Mouse (Mus musculus) mouse embryonic stem cell (cell line): ENCODE data around the gene Dock9.

Experiments used
- in situ Hi-C, 2 experiments: fragments of 300-500 bp; cut with MboI; formaldehyde crosslinking; loops; 1 replicate in 1 of 2; 3 replicates in 1 of 2; pipeline ENCODE4 v1.14.3; 2019 to 2020; ENCODE audit warnings: low sequenced_read_pairs in 2 of 2, low pct_unique_long_range_greater_than_20kb in 1 of 2, mixed read lengths in 1 of 2; ENCODE audit not compliant: unreplicated experiment in 1 of 2

Gene Dock9

DNA sequence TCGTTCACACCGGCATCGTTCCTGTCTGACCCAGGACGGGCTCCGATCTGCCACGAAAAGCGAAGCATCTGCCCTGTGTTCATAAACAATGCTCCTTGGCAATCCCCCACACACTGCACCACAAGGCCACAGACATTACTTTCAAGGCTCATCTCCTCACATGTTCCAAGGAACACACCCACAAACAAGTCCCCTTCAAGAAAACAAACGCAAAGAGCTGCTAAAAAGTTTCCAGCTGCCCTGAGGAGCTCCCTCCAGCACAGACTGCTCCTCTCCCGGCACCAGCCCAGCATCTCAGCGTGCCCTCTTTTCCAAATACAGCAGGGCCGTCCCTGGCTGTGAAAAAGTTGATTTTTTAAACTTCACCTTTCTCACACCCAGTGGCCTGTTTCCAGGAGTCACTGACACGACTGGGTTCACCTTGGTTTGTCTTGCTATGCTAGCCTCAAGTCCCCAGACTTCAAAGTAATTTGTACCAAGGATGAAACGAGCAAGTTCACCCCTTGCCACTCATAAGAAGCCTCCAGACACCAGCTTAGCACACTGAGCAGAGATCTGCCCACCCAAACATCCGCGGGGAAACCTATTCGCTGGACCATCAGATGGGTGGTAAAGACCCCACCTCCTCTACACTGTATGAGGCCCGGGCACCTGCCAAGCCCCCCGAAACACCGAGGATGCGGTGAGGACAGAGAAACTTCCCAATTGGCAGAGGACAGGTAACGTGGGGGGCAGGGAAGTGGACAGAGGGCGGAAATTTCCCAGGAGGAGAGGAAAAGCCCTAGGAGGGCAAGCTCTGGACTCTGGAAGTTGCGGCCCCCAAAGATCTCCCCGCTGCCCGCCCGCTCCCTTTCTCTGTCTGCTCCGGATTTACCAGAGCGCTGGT lies 823 bp downstream of the Dock9 start:
- in situ Hi-C loops: no loop called here

- in situ Hi-C loops: no loop called here
Measured at GRCm38 (mm10) chr14:121795536-121795935, 2.1 kb downstream of the Dock9 start.

- in situ Hi-C loops: no loop called here
Measured at GRCm38 (mm10) chr14:121793639-121794038, 4.0 kb downstream of the Dock9 start.

- in situ Hi-C loops: no loop called here
Measured at GRCm38 (mm10) chr14:121791935-121792334, 5.7 kb downstream of the Dock9 start.

DNA sequence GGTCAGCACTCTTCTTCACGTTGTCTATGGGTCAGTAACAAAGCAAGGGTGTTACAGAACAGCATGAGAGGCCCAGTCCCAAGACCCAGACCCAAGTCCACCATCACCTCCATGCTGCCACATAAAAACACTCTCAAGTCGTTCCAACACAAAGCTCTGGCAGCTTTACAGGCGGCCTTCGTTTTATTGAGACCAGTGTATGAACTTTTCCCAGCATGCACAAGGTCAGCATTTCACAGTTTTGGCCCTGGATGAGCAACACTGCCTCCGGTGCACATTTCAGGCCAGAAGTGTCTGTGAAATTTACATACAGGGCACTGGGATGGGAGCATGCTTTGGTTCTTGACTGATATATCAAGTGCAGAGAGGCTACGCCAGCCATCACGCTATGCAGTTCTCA lies 6.5 kb downstream of the Dock9 start:
- in situ Hi-C loops: no loop called here

DNA sequence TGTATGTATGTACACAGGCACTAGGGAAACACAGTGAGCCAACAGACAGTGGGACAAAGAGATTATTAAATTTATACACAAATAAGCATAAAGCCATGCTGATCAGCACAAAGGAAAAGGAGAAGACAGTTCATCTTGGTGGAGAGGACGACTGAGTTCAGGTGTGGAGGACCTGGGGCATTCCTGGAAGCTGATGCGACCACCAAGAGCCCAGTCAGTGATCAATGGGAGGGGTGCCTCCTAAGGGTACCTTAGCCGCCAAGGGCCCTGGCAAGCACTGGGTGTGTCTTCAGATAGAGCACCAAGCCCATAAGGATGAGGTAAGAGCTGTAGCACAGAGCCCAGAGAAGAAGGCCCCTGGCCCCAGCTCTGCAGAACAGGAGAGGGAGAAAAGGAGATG lies 8.4 kb downstream of the Dock9 start:
- in situ Hi-C loops: no loop called here

- in situ Hi-C loops: no loop called here
Measured at GRCm38 (mm10) chr14:121788451-121788850, 9.2 kb downstream of the Dock9 start.

GRCm38 (mm10) chr14:121787430-121787829 lies 10.2 kb downstream of the Dock9 start:
- in situ Hi-C loops: no loop called here

DNA sequence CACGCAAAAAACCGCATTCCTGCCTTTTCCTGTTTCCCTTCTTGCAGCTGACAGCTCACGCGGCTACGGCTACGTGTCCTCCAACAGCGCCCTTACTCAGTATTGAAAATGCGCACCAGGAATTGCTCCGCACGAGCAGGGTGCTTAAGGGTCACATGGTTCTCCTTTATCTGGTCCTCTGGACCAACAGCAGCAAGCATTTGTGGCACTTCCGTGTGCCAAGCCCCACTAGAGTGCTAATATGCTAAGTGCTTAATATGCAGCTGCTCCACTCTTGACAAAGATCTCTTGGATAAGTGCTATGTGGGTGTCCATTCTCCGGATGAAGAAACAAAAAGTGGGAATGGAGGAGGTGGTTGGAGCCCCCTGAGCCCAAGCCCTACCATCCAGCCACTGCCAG lies 10.7 kb downstream of the Dock9 start:
- in situ Hi-C loops: no loop called here

DNA sequence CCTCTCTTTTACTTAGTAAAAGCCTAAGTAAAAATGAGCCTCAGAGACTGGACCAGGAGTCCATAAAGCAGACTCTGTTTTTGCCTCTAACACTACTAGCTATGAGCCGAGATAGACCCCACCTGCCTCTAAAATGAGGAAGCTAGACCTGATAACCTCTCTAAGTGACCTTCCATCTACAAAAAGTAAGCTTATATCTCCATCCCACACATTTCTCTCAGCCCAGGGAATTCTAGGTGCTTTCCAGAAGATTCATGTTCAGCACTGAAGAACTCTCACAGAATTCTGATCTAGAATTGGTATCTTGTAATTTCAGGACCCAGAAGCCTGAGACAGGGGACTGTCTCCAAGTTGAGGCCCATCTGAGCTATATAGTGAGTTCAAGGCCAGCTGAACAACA lies 12.2 kb downstream of the Dock9 start:
- in situ Hi-C loops: no loop called here

DNA sequence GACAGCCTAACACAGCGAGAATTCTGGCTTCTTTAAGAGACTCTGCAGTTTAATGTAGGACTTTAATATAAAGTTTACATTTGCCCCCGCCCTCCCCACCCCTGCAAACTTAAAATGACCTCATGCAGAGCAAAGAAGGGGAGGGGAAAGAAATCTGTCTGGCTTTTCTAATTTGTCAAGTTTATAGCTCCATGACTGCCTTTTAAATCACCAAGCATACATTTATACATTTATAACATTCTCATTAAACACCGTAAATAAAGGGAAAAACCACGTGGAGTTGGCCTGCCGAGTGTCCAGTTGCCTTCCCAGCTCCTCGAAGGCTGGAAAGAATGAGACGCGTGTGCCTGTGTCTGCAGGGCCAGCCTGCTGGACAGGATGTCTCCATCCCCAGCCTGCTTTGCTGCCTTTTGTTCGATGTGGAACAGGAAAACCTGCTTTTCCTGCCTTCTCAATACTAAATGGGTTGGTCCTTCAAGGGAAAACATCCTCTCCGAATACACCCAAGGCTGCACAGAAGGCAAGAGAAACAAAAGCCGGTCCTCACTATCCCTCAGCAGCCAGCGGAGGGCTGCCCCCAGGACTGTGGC lies 16.6 kb downstream of the Dock9 start:
- in situ Hi-C loops: no loop called here

DNA sequence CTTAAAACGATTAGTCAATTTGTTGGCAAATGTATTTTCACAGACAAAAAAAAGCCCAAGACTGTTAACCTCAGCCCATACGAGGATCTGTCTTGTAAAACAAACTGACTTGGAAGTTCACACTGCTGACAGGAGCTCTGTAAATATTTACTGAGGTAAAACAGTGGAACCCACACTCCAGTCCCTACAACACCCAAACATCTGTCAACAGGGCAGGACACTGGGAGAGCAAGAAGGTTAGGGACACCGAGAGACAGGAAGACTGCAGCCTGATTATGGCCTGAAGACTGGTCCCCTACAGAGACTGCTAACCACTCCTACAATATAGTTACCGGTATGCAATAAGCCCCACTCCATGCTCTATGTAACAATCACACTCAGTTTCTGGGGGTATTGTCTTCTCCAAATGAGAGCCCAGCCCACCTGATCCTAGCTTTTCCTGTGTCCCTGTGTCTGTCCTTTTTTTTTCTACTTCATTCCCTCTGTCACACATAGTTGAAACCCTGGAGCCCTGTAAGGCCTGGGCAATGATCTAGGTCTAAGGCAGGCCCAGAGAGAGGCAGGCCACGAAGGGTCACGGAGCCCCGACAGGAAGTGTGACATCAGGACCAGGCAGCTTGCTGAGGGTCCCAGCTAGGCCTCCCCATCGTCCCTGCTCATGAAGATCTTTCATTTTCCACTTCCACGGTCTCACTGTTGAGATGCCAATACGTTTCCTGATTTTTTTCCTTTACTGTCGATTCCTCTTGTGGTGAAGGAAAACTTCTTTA lies 17.3 kb downstream of the Dock9 start:
- in situ Hi-C loops: no loop called here

- in situ Hi-C loops: no loop called here
Measured at GRCm38 (mm10) chr14:121779620-121780019, 18.0 kb downstream of the Dock9 start.

- in situ Hi-C loops: no loop called here
Measured at GRCm38 (mm10) chr14:121777279-121777831, 20.3 kb downstream of the Dock9 start.

- in situ Hi-C loops: no loop called here
Measured at GRCm38 (mm10) chr14:121776749-121777148, 20.9 kb downstream of the Dock9 start.

DNA sequence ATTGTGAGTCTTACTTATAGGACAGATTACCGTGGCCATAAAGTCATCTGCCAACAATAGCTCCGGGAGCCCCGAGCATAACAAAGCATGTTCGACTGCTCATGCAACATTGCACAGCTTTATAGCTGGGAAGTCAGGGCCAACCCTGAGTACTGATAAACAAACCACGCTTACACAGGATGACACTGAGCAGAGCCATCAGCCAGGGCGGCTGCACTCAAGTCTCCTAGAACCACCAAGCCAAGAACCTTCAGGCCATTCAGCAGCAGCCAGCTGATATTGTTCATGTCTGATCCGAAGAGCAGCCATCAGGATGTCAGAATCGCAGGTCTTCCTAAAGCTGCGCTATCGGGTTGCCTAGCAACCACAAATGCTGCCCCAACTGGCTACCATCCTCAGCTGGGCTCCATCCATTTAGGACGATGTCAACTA lies 35.6 kb downstream of the Dock9 start:
- in situ Hi-C loops: loop anchor here in 1 of 2 experiments (25.0 kb wide), 1 partner anchor 300 kb away; no protein-coding TSS in a partner anchor

GRCm38 (mm10) chr14:121760403-121760802 lies 37.2 kb downstream of the Dock9 start:
- in situ Hi-C loops: loop anchor here in 1 of 2 experiments (25.0 kb wide), 1 partner anchor 298 kb away; no protein-coding TSS in a partner anchor

DNA sequence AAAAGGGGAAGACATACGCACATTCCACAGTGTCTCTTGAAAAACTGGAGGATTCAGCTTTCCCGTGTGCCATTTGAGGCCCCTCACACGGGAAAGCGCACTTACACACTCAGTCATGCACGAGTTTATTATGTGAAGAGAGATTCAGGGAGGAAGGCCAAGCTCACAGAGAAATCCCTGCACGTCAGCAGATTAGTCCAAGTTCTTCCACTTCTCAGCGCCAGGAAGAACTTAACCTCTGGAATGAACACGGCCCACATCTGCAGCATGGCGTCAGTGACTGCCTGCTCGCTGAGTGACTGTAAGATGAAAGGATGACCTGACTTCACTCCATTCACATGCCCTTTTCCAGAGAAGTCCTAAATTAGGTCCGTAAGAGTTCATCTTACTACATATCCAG lies 43.5 kb downstream of the Dock9 start:
- in situ Hi-C loops: loop anchor here in 1 of 2 experiments (25.0 kb wide), 1 partner anchor 292 kb away; no protein-coding TSS in a partner anchor
